Mouse (Mus musculus) MEL (cell line): ENCODE data around the gene Adam12.

Experiments
- CTCF ChIP-seq, 3 experiments: IDR thresholded peaks in 2 of 3; conservative IDR thresholded peaks in 1 of 3; 2 replicates each; pipeline ENCODE4 v1.5.1; 2011 to 2012; ENCODE audit warnings: low read length in 3 of 3, low read depth in 2 of 3, mild to moderate bottlenecking in 2 of 3, improper control_type of control experiment in 1 of 3, inconsistent platforms in 1 of 3, mixed read lengths in 1 of 3, moderate library complexity in 1 of 3; ENCODE audit not compliant: control insufficient read depth in 1 of 3, insufficient read depth in 1 of 3, poor library complexity in 1 of 3, severe bottlenecking in 1 of 3
- ELF1 ChIP-seq: IDR thresholded peaks from 2 replicates; pipeline ENCODE4 v1.6.1; 2014; ENCODE audit warnings: low read depth, mild to moderate bottlenecking, inconsistent platforms, low read length, improper control_type of control experiment, moderate library complexity
- EP300 ChIP-seq, 2 experiments: IDR thresholded peaks; 2 replicates each; pipeline ENCODE4 v1.6.1; 2011; ENCODE audit warnings: improper control_type of control experiment in 2 of 2, low read length in 2 of 2, low read depth in 1 of 2, mild to moderate bottlenecking in 1 of 2
- ETS1 ChIP-seq: IDR thresholded peaks from 2 replicates; pipeline ENCODE4 v1.6.1; 2012; ENCODE audit warnings: low read depth, mild to moderate bottlenecking, inconsistent platforms, low read length, improper control_type of control experiment, moderate library complexity
- GATA1 ChIP-seq: IDR thresholded peaks from 2 replicates; pipeline ENCODE4 v1.6.1; 2011; ENCODE audit warnings: low read depth, low read length, improper control_type of control experiment
- POLR2AphosphoS2 ChIP-seq: IDR thresholded peaks from 2 replicates; pipeline ENCODE4 v1.6.1; 2011; ENCODE audit warnings: low read length, improper control_type of control experiment
- UBTF ChIP-seq: IDR thresholded peaks from 2 replicates; pipeline ENCODE4 v1.6.1; 2012; ENCODE audit warnings: low read depth, mild to moderate bottlenecking, inconsistent platforms, low read length, improper control_type of control experiment, moderate library complexity, borderline replicate concordance; ENCODE audit not compliant: insufficient read depth

DNA sequence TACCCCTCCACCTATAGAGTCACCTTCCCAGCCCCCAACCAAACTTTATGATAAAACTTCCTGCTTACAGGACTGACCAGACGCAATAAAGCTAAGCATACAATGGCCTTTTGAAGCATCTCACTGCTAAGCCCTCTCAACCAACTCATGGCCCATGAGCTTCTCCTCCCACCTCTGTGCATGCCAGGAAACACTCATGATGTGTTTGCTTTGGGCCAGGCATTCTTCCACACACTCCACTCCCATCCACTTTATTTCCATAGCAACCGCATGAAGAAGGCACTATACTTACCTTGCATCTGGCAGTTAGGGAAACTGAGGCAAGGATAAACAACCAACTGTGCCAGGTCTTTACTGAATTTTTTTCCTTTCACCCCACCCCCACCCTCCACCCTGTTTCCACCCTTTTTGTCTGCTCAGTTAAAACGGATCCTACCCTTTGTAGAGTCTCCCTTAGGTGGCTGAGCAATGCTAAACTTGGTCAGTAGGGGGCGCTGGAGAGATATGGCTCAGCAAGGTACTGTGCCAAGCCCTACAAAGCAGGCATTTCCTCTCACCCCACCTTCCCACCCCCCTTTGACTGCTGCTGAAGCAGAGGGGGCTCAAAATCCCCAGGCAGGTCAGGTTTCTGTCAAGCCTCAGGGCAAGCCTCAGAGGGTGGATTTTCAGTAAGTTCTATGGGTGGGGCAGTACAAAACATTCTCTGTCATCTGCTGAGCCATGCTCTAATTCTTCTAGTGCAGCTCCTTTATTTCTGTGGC lies 31.4 kb upstream of the Adam12 start:
- TF ChIP-seq GATA1 = no peak
- no peak for TF ChIP-seq ETS1
- TF ChIP-seq EP300 (IDR thresholded peaks at IDR 0.05; ENCODE audit: low read depth in 1 of 2, low read length in 2 of 2) = no peak
- TF ChIP-seq CTCF (IDR thresholded peaks at IDR 0.05 in 2 of 3, conservative IDR thresholded peaks at IDR 0.05 in 1 of 3; ENCODE audit: control insufficient read depth in 1 of 3, insufficient read depth in 1 of 3, low read depth in 2 of 3, low read length in 3 of 3, poor library complexity in 1 of 3, severe bottlenecking in 1 of 3) = peak; percentile 7 to 26 (median 23); a peak in 3 of 6 replicates
- no peak for TF ChIP-seq POLR2AphosphoS2
- no peak for TF ChIP-seq ELF1
- TF ChIP-seq UBTF = no peak
